Mouse (Mus musculus): ENCODE measurements around the gene Capn12. TPM values are rescaled to one million over a fixed set of nuclear protein-coding genes. Genes with fewer than 3 reads are reported as not detected.

The Capn12 gene
- polyA plus RNA-seq, 1 experiment = not detected

DNA sequence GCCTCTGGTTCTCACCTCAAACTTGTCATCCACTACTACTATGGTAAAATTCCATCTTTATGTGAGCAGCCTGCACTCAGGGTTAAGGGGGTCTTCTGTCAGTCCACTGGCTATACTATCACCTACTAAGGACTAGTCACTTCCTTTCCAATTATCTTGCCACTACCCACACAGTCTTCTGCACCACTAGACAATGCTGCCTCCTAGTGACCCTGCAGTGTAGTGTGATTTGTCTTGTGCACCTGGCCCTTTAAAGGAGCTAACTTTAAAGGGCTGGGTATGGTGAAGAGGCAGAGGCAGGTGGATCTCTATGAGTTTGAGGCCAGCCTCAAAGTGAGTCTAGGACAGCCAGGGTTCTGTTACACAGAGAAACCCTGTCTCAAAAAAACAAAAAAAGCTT lies 35.3 kb downstream of the Capn12 start:
- peaks cover 21% of the 10 kb centered on the region for H3K4me1 ChIP-seq (ENCODE audit: control insufficient read depth, insufficient read depth, low read length)
- no peak overlapping the region for H3K4me3 ChIP-seq (ENCODE audit: insufficient read depth, low read length)
- H3K27ac ChIP-seq (ENCODE audit: insufficient read depth, low read depth, low read length) = no peak overlapping the region
- TF ChIP-seq CTCF (IDR thresholded peaks at IDR 0.05; ENCODE audit: low read depth, low read length) (no peak), POLR2A (IDR thresholded peaks at IDR 0.05; ENCODE audit: borderline replicate concordance, low read depth, low read length) (no peak)

DNA sequence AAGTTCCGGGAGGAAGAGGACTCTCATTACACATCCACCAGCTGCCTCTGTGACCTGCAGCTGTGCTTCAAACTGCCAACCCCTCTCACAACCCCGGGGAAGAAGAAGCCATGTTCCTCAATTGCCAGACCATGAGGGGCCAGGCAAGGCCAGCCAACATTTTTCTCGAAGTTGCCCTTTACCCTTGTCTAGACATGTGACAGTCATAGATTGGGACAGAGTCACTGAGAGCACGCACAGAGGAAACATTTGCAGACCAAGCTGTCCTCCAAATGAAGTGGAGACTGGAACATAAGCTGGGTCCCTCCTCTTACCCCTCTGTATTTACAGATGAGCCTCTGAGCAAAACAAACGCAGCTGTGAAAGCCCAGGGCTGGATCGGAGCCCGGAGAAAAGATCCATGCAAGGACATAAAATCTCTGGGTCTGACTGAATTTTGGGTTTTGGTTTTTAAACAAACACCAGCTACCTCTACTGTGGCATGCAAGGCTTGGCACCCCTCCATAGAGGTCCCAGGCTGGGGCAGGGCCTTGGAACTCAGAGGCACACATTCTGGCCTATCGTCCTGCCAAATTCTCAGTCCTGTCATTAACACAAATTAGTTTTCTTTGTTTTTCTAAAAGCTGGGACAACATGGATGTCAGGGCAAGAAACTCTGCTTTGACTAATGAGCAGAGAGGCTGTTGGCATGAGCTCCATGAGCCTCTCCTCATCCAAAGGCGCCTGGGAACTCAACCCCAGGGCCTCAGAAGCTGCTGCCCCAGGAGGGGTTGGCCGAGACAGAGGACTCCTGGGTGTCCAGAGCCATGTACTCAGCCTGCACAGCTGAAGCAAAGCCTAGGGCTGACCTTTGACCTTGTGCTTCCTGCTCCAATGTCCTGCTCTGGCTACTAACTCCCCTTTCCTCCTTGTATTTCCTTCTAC lies 36.5 kb downstream of the Capn12 start:
- no peak for TF ChIP-seq POLR2A (IDR thresholded peaks at IDR 0.05; ENCODE audit: borderline replicate concordance, low read depth, low read length)
- no peak for TF ChIP-seq CTCF (IDR thresholded peaks at IDR 0.05; ENCODE audit: low read depth, low read length)
- Histone ChIP-seq H3K4me3 (ENCODE audit: insufficient read depth, low read length) (no peak overlapping the region), H3K4me1 (ENCODE audit: control insufficient read depth, insufficient read depth, low read length) (peaks cover 27% of the 10 kb centered on the region), H3K27ac (ENCODE audit: insufficient read depth, low read depth, low read length) (no peak overlapping the region; the same call in 1 of the 2 replicates)

DNA sequence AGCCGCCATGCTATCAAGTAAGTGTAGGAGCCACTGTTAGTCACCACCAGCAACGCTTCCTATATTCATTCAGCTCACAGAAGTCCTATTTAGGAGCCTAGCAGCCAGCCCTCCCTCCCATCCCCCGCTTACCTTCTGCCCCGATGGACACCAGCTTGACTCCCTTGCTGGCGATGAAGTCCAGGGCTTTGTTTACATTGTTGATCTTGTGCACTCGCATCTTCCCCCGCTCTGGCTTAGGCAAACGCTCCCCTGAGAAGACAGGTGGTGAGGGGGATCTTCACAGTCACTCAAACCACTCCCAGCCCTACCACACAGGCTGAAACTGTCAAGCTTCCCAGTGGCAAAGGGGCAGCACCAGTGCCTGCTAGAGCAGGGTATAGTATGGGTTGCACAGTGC lies 37.3 kb downstream of the Capn12 start:
- TF ChIP-seq CTCF (IDR thresholded peaks at IDR 0.05; ENCODE audit: low read depth, low read length) = no peak
- no peak for TF ChIP-seq POLR2A (IDR thresholded peaks at IDR 0.05; ENCODE audit: borderline replicate concordance, low read depth, low read length)
- Histone ChIP-seq H3K27ac (ENCODE audit: insufficient read depth, low read depth, low read length) (no peak overlapping the region), H3K4me1 (ENCODE audit: control insufficient read depth, insufficient read depth, low read length) (peaks cover 35% of the 10 kb centered on the region), H3K4me3 (ENCODE audit: insufficient read depth, low read length) (no peak overlapping the region)

DNA sequence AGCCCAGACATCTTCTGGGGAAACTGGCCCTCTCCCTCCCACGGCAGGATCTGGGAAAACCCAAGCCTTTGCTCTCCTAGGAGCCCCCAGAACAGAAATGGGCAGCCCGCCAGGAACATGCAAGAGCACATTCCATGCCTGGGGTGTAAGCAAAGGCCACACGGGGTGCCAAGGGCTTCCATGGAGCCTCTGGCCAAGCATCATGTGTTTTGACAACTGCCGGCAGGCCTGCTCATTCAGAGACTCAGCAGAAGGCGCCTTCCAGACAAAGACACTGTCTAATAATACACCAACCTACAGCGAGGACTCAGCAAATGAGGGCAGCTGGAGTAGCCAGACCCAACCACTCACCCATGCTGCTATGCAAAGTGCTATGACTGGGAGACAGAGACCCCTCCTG lies 38.6 kb downstream of the Capn12 start:
- peaks cover 47% of the 10 kb centered on the region for H3K4me1 ChIP-seq (ENCODE audit: control insufficient read depth, insufficient read depth, low read length)
- no peak overlapping the region for H3K27ac ChIP-seq (ENCODE audit: insufficient read depth, low read depth, low read length)
- no peak for TF ChIP-seq CTCF (IDR thresholded peaks at IDR 0.05; ENCODE audit: low read depth, low read length)
- TF ChIP-seq POLR2A (IDR thresholded peaks at IDR 0.05; ENCODE audit: borderline replicate concordance, low read depth, low read length) = no peak
- no peak overlapping the region for H3K4me3 ChIP-seq (ENCODE audit: insufficient read depth, low read length)

DNA sequence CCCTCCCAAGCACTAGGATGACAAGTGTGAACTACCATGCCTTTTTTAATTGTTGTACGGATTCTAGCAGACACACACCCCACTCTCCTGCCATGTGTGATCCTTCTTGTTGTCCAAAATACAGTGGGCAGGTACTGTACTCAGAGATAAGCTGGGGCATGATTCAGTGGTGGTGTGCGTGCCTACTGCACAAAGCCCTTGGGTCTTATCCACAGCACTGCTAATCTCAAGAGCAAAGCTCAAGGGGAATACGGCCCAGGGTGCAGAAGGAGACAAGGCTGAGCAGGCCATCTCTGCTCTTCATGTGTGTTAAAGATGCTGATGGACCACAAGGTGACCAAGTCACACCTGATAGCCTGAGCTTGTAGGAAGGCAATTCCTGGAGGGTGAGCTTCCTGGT lies 40.0 kb downstream of the Capn12 start:
- peaks cover 54% of the 10 kb centered on the region for H3K4me1 ChIP-seq (ENCODE audit: control insufficient read depth, insufficient read depth, low read length)

DNA sequence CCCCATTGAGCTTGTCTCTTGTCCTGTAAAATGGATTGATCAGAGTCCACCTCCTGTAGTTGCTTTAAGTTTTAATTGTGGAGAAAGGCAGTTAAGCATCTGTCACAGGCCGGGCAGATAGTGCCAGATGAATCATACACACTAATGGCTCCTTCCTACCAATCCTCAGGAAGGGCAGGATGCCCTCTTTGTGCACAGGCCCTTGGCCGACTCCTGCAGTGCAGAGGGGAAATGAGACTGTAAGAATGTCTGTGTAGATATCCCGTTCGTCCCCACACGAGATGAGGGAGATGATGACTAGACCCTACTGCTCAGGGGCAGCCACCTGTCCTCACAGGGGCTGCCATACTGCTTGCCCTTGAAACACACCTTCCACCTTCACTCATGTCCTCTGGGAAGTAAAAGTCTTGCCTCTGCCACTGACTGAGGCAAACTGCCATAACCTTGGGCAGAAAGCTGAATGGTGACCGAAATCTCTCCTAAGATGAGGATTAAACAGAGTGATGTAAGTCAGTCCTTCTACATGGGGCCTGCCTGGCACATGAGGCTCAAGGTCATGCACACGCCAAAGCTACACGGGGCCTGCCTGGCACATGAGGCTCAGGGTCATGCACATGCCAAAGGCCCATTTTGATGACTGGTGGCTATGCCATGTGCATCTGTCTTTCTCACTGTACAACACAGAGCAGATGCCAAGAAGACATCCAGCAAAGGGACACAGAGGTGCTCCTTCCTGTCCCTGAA lies 40.7 kb downstream of the Capn12 start:
- H3K4me3 ChIP-seq (ENCODE audit: insufficient read depth, low read length) = no peak overlapping the region
- no peak overlapping the region for H3K27ac ChIP-seq (ENCODE audit: insufficient read depth, low read depth, low read length)
- TF ChIP-seq CTCF (IDR thresholded peaks at IDR 0.05; ENCODE audit: low read depth, low read length) (no peak), POLR2A (IDR thresholded peaks at IDR 0.05; ENCODE audit: borderline replicate concordance, low read depth, low read length) (no peak)
- peaks cover 54% of the 10 kb centered on the region for H3K4me1 ChIP-seq (ENCODE audit: control insufficient read depth, insufficient read depth, low read length)

More for the DNA sequence above, 40.0 kb downstream of the Capn12 start:
- no peak overlapping the region for H3K27ac ChIP-seq (ENCODE audit: insufficient read depth, low read depth, low read length)
- no peak for TF ChIP-seq CTCF (IDR thresholded peaks at IDR 0.05; ENCODE audit: low read depth, low read length)
- no peak for TF ChIP-seq POLR2A (IDR thresholded peaks at IDR 0.05; ENCODE audit: borderline replicate concordance, low read depth, low read length)
- H3K4me3 ChIP-seq (ENCODE audit: insufficient read depth, low read length) = no peak overlapping the region

DNA sequence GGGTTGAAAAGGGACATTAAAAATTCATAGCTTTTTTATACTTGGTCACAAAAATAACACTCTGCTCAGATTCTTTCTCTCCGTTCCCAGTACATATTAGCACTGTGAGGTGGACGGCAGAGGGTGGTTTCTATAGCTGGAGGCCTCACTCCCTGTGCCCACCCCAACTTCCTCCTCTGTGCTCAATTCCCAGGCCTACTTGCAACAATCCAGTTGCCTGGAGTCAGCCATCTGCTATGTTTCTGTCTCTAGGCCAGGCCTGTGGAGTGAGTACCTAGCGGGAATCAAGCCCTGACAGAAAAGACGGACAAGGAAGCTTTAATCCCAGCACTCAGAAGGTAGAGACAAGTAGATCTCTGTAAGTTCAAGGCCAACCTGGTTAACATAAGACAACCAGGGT lies 41.4 kb downstream of the Capn12 start:
- peaks cover 51% of the 10 kb centered on the region for H3K4me1 ChIP-seq (ENCODE audit: control insufficient read depth, insufficient read depth, low read length)
- no peak overlapping the region for H3K27ac ChIP-seq (ENCODE audit: insufficient read depth, low read depth, low read length)
- no peak for TF ChIP-seq CTCF (IDR thresholded peaks at IDR 0.05; ENCODE audit: low read depth, low read length)
- no peak for TF ChIP-seq POLR2A (IDR thresholded peaks at IDR 0.05; ENCODE audit: borderline replicate concordance, low read depth, low read length)
- no peak overlapping the region for H3K4me3 ChIP-seq (ENCODE audit: insufficient read depth, low read length)

DNA sequence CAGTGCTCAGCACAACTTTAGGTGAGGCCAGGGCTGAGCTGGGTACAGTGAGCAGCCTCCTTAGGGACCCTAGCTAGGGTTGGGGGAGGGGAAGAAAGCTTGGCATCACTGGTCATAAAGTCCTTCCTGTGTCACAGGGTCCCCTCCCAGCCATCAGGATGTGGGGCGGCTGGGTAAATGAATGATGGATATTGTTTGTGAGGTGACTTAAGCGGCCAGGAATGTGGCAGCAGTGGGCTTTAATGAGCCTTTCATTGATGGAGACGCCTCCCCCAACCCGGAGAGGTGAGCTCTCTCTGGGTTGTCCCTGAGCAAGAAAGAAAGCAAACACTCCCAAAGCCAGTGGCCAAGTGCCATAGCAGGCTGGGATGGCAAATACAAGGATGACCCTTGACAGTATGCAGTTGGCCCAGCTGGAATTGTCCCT lies 42.7 kb downstream of the Capn12 start:
- peaks cover 38% of the 10 kb centered on the region for H3K4me1 ChIP-seq (ENCODE audit: control insufficient read depth, insufficient read depth, low read length)
- H3K4me3 ChIP-seq (ENCODE audit: insufficient read depth, low read length) = no peak overlapping the region
- no peak for TF ChIP-seq CTCF (IDR thresholded peaks at IDR 0.05; ENCODE audit: low read depth, low read length)
- TF ChIP-seq POLR2A (IDR thresholded peaks at IDR 0.05; ENCODE audit: borderline replicate concordance, low read depth, low read length) = no peak
- H3K27ac ChIP-seq (ENCODE audit: insufficient read depth, low read depth, low read length) = no peak overlapping the region

DNA sequence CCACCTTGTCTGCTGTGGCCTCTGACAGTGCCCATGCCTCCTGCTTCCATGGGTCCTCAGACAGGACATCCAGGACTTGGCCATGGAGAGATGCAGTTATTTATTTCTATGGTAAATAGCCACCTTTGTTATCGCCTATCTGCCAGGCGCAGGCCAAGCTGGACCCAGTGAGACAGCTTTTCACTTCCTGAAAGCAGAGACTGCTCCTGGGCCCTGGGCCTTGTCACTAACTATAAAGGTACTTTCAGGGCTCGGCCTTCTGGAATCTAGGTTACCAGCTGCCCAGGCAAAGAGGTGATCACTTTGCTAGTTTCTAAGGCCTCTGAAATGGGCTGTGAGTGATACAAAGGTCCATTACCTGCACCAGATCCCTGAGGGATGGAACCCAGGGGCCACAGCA lies 43.6 kb downstream of the Capn12 start:
- Histone ChIP-seq H3K27ac (ENCODE audit: insufficient read depth, low read depth, low read length) (no peak overlapping the region), H3K4me1 (ENCODE audit: control insufficient read depth, insufficient read depth, low read length) (peaks cover 37% of the 10 kb centered on the region), H3K4me3 (ENCODE audit: insufficient read depth, low read length) (no peak overlapping the region)
- no peak for TF ChIP-seq POLR2A (IDR thresholded peaks at IDR 0.05; ENCODE audit: borderline replicate concordance, low read depth, low read length)
- TF ChIP-seq CTCF (IDR thresholded peaks at IDR 0.05; ENCODE audit: low read depth, low read length) = no peak

DNA sequence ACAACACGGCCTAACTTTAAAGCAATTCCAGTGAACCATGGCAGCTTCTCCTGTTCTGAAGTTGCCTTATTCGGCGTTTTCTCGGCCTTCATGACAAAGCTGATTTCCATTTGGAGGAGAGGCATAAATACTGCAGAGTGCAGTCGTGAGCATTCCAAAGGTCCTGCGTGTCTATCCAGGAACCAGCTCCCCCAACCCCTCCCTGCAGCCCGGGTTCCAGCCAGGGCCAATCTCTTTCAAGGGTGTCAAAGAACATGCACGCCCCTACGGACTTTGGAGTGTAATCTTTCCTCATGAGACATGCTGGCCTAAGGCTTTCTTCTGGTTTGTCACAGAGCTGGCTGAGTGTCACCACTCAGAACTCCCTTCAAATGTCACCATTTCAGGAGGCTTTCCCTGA lies 44.1 kb downstream of the Capn12 start:
- TF ChIP-seq CTCF (IDR thresholded peaks at IDR 0.05; ENCODE audit: low read depth, low read length) (no peak), POLR2A (IDR thresholded peaks at IDR 0.05; ENCODE audit: borderline replicate concordance, low read depth, low read length) (no peak)
- H3K27ac ChIP-seq (ENCODE audit: insufficient read depth, low read depth, low read length) = no peak overlapping the region
- H3K4me3 ChIP-seq (ENCODE audit: insufficient read depth, low read length) = no peak overlapping the region
- peaks cover 39% of the 10 kb centered on the region for H3K4me1 ChIP-seq (ENCODE audit: control insufficient read depth, insufficient read depth, low read length)
